9 mouse cellular contexts compared by ENCODE assay signal in the genomic region with DNA sequence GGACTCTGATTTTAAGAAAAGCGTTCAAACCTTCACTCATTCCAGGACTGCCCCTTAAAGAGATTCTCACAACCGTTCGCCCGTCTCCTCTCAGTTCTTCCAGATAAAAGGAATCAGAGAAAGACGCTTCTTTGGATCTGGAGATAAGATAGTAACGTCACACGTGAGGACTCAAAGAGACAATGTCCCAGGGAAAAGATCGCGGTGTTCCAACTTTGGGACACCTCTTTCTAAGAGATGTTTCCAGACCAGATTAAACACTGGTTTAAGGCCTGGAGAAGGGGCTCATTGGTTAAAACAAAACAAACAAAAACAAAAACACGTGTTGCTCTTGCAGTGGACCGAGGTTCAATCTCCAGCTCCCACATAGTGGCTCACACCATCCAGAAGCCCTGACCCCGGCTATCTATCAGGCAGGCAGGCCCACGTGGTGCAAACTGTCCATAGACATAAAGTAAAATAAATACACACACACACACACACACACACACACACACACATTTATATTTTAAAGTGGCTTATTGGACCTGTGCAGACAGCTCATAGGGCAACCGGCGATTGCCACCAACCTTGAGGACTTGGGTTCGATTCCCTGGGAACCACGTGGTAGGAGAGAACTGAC. TPM values are rescaled to one million over a fixed set of nuclear protein-coding genes. Genes with fewer than 3 reads are reported as not detected.
DNase-seq lines count a peak whose midpoint lies in the region; ATAC-seq and TF ChIP-seq lines count a peak whose summit lies in the region.
"Had no signal": no experiment of that assay in that cellular context is flagged by ENCODE, and none has a peak within 500 bp of the region (broad histone marks: within the 10 kb centered on the region; RNA-seq: fewer than 3 reads in every experiment).

No protein-coding gene starts in this region.

- peaks cover 8% of the 10 kb centered on the region for H3K36me3 ChIP-seq in E14TG2a.4 (ENCODE audit: insufficient read depth, low read length)
- no peaks in the 10 kb centered on the region for H3K36me3 ChIP-seq in hindbrain, embryonic 11.5 days (ENCODE audit: control insufficient read depth, insufficient read depth, low read length)
- no peaks in the 10 kb centered on the region for H3K36me3 ChIP-seq in liver, embryonic 16.5 days (ENCODE audit: control insufficient read depth, insufficient read depth)

- H3K4me1 ChIP-seq in E14TG2a.4 (replicated peaks; ENCODE audit: low read depth, low read length): peaks cover 74% of the 10 kb centered on the region
- H3K4me1 ChIP-seq in hindbrain, embryonic 11.5 days (replicated peaks; ENCODE audit: control insufficient read depth, insufficient read depth, low read length): peaks cover 14% of the 10 kb centered on the region
- H3K4me1 ChIP-seq in liver, embryonic 16.5 days (ENCODE audit: control insufficient read depth, low read depth, low read length): peaks cover 15% of the 10 kb centered on the region

- ATAC-seq in hindbrain, embryonic 11.5 days (ENCODE audit: low FRiP score): no peak
- peak; percentile 60 for ATAC-seq in liver, embryonic 16.5 days (ENCODE audit: low read depth)

- H3K27ac ChIP-seq in hindbrain, embryonic 11.5 days (ENCODE audit: low read depth, low read length): peak overlapping the region; percentile 72
- H3K27ac ChIP-seq in liver, embryonic 16.5 days (ENCODE audit: low read length): no peak overlapping the region

- peak overlapping the region; percentile 42 for H3K4me2 ChIP-seq in hindbrain, embryonic 11.5 days (replicated peaks; ENCODE audit: low read depth, low read length)
- peak overlapping the region; percentile 39 for H3K4me2 ChIP-seq in liver, embryonic 16.5 days (ENCODE audit: low read depth, low read length)

- no peaks in the 10 kb centered on the region for H3K27me3 ChIP-seq in E14TG2a.4 (ENCODE audit: insufficient read depth, low read length)
- peaks cover 2% of the 10 kb centered on the region; the same call in 1 of the 2 replicates for H3K27me3 ChIP-seq in hindbrain, embryonic 11.5 days (ENCODE audit: control insufficient read depth, insufficient read depth, low read length)
- peaks cover 98% of the 10 kb centered on the region for H3K27me3 ChIP-seq in liver, embryonic 16.5 days (ENCODE audit: control insufficient read depth, insufficient read depth, low read depth, low read length)

- 0 out of 2 replicates have a peak overlapping the region, but pooled peaks have one; percentile 1 for H3K9ac ChIP-seq in hindbrain, embryonic 11.5 days (ENCODE audit: low read depth, low read length)
- H3K9ac ChIP-seq in liver, embryonic 16.5 days (ENCODE audit: low read depth, low read length): no peak overlapping the region

- WGBS in hindbrain, embryonic 11.5 days: 9% methylated on average over 17 of the region's 17 CpGs
- WGBS in liver, embryonic 16.5 days (ENCODE audit: insufficient replicate concordance): 23% methylated on average over 17 of the region's 17 CpGs

- no peaks in the 10 kb centered on the region for H3K9me3 ChIP-seq in E14TG2a.4 (ENCODE audit: low read length)
- H3K9me3 ChIP-seq in hindbrain, embryonic 11.5 days (ENCODE audit: control insufficient read depth, low read length): no peaks in the 10 kb centered on the region
- H3K9me3 ChIP-seq in liver, embryonic 16.5 days (replicated peaks; ENCODE audit: control insufficient read depth, low read length): no peaks in the 10 kb centered on the region

- no peak for TF ChIP-seq CTCF in E14TG2a.4 (conservative IDR thresholded peaks at IDR 0.05; ENCODE audit: low read length)

- peak overlapping the region; percentile 37; the same call in 1 of the 2 replicates for H3K4me3 ChIP-seq in E14TG2a.4 (replicated peaks; ENCODE audit: low read length)
- H3K4me3 ChIP-seq in hindbrain, embryonic 11.5 days (ENCODE audit: low read depth, low read length): no peak overlapping the region; the same call in 1 of the 2 replicates
- peak overlapping the region; percentile 4 for H3K4me3 ChIP-seq in liver, embryonic 16.5 days (ENCODE audit: low read depth, low read length)
- H3K4me3 ChIP-seq: erythroblast, embryonic 14.5 days had no signal

- peak; percentile 61 for DNase-seq in A20 (ENCODE audit: low read depth, low spot score)
- DNase-seq in hindbrain, embryonic 11.5 days (ENCODE audit: low spot score): no peak
- DNase-seq in urinary bladder, adult 2 months (ENCODE audit: low spot score): no peak
- DNase-seq in T-cell, adult 2 months (ENCODE audit: low spot score): no peak
- DNase-seq in cerebellum, postnatal 36 days: no peak
- DNase-seq: thymus, postnatal 4 days had no signal

RNA-seq across cellular contexts. Expression of a gene that starts 25.9 kb away (rescaled TPM):
- polyA plus RNA-seq in hindbrain, embryonic 11.5 days (2014; fragmentation: Nextera tagmentation; extraction: Ambion mirVana): 16.8 and 18.1 TPM in 2 replicates
- 74.7 and 80.0 TPM in 2 replicates for polyA plus RNA-seq in liver, embryonic 16.5 days (2015; fragmentation: Nextera tagmentation; extraction: Ambion mirVana)
- polyA plus RNA-seq in urinary bladder, adult 2 months (2012; rRNA removed): 21.2 and 24.4 TPM in 2 replicates
